Mouse (Mus musculus) hindbrain, embryonic 12.5 days (tissue): Measurements from ENCODE around the gene Sec24c. TPM values are rescaled to one million over a fixed set of nuclear protein-coding genes. Genes with fewer than 3 reads are reported as not detected.

Experiments used
- ATAC-seq: fragments of 200-750 bp; cut with Nextera tagmentation; 2 replicates; pipeline ENCODE4 v1.8.0; 2017; ENCODE audit warnings: moderate TSS enrichment; ENCODE audit not compliant: low FRiP score
- H3K27ac ChIP-seq: fragments of 300-500 bp; sonication (generic); 2 replicates; pipeline ENCODE4 v1.5.1; 2016; ENCODE audit warnings: mild to moderate bottlenecking
- H3K27me3 ChIP-seq: fragments of 300-500 bp; sonication (generic); 2 replicates; pipeline ENCODE4 v1.6.1; 2016; ENCODE audit warnings: mild to moderate bottlenecking
- H3K36me3 ChIP-seq: fragments of 300-500 bp; sonication (generic); 2 replicates; pipeline ENCODE4 v1.6.1; 2016; ENCODE audit warnings: mild to moderate bottlenecking
- H3K4me1 ChIP-seq: fragments of 300-500 bp; sonication (generic); 2 replicates; pipeline ENCODE4 v1.6.1; 2016
- H3K4me2 ChIP-seq: fragments of 300-500 bp; sonication (generic); replicated peaks from 2 replicates; pipeline ENCODE4 v1.6.1; 2016; ENCODE audit warnings: mild to moderate bottlenecking
- H3K4me3 ChIP-seq: fragments of 300-500 bp; sonication (generic); 2 replicates; pipeline ENCODE4 v1.5.1; 2016; ENCODE audit warnings: mild to moderate bottlenecking
- H3K9ac ChIP-seq: fragments of 300-500 bp; sonication (generic); 2 replicates; pipeline ENCODE4 v1.6.1; 2016; ENCODE audit warnings: mild to moderate bottlenecking, moderate library complexity
- H3K9me3 ChIP-seq: fragments of 300-500 bp; sonication (generic); replicated peaks from 2 replicates; pipeline ENCODE4 v1.6.1; 2016; ENCODE audit warnings: mild to moderate bottlenecking
- WGBS: fragments of 180-500 bp; shearing (Covaris S2); methylation state at CpG from one replicate; pipeline ENCODE4 v1.1.7; 2016; 5-methylcytosine and 5-hydroxymethylcytosine counted together
- polyA plus RNA-seq: library from polyadenylated mRNA; unstranded; fragments of >200 nt; fragmentation: Nextera tagmentation; extraction: Ambion mirVana; gene quantifications from 2 replicates; pipeline ENCODE4 v1.2.1, GENCODE M21; 2016

The Sec24c gene
- polyA plus RNA-seq, 1 experiment from 2014 or later, result 102 TPM

GRCm38 (mm10) chr14:20707201-20708190, 33.4 kb downstream of the Sec24c start, which contains the start of gene Zswim8:
TSS of gene Zswim8 (plus strand) at chr14:20707552.
- H3K9me3 ChIP-seq, result no peaks in the 10 kb centered on the region

GRCm38 (mm10) chr14:20708239-20708638, 34.1 kb downstream of the Sec24c start:
- peak overlapping the region; percentile 99 for H3K4me3 ChIP-seq
- no peaks in the 10 kb centered on the region for H3K9me3 ChIP-seq
- peaks cover 41% of the 10 kb centered on the region for H3K36me3 ChIP-seq
- no peaks in the 10 kb centered on the region for H3K27me3 ChIP-seq
- peak overlapping the region; percentile 99 for H3K9ac ChIP-seq
- H3K27ac ChIP-seq, result peak overlapping the region; percentile 88; the same call in 1 of the 2 replicates
- peak overlapping the region; percentile 72 for H3K4me2 ChIP-seq
- no peak for ATAC-seq
- peaks cover 19% of the 10 kb centered on the region for H3K4me1 ChIP-seq
- WGBS, result 9% methylated on average over 10 of the region's 10 CpGs

More at GRCm38 (mm10) chr14:20707201-20708190, 33.4 kb downstream of the Sec24c start, which contains the start of gene Zswim8:
- peak; percentile 94 for ATAC-seq
- H3K4me3 ChIP-seq, result peak within 1 kb of the TSS; percentile 99
- peak within 1 kb of the TSS; percentile 88 for H3K27ac ChIP-seq
- peak within 1 kb of the TSS; percentile 99 for H3K9ac ChIP-seq
- H3K36me3 ChIP-seq, result peaks cover 34% of the 10 kb centered on the region
- under 1% methylated on average over 70 of the region's 80 CpGs for WGBS
- peaks cover 19% of the 10 kb centered on the region for H3K4me1 ChIP-seq
- H3K27me3 ChIP-seq, result no peaks in the 10 kb centered on the region
- peak within 1 kb of the TSS; percentile 72 for H3K4me2 ChIP-seq

- Histone ChIP-seq H3K27me3 (no peaks in the 10 kb centered on the region), H3K36me3 (peaks cover 83% of the 10 kb centered on the region), H3K27ac (no peak overlapping the region), H3K9ac (no peak overlapping the region), H3K4me2 (no peak overlapping the region), H3K4me1 (peaks cover 9% of the 10 kb centered on the region), H3K4me3 (no peak overlapping the region), H3K9me3 (no peaks in the 10 kb centered on the region)
- ATAC-seq, result no peak
- WGBS, result 79% methylated on average over 11 of the region's 11 CpGs
Observed at GRCm38 (mm10) chr14:20713832-20714231, 39.7 kb downstream of the Sec24c start.

- Histone ChIP-seq H3K9ac (no peak overlapping the region), H3K36me3 (peaks cover 97% of the 10 kb centered on the region), H3K4me1 (no peaks in the 10 kb centered on the region), H3K9me3 (no peaks in the 10 kb centered on the region), H3K27me3 (no peaks in the 10 kb centered on the region), H3K4me3 (no peak overlapping the region), H3K4me2 (no peak overlapping the region), H3K27ac (no peak overlapping the region)
- ATAC-seq, result no peak
- WGBS, result 91% methylated on average over 10 of the region's 10 CpGs
Observed at GRCm38 (mm10) chr14:20718443-20718842, 44.3 kb downstream of the Sec24c start.

GRCm38 (mm10) chr14:20719767-20720166, 45.7 kb downstream of the Sec24c start:
- ATAC-seq, result no peak
- Histone ChIP-seq H3K4me1 (no peaks in the 10 kb centered on the region), H3K9ac (no peak overlapping the region), H3K4me2 (no peak overlapping the region), H3K4me3 (no peak overlapping the region), H3K36me3 (peaks cover 97% of the 10 kb centered on the region), H3K27me3 (no peaks in the 10 kb centered on the region), H3K27ac (no peak overlapping the region), H3K9me3 (no peaks in the 10 kb centered on the region)
- WGBS, result 95% methylated on average over 12 of the region's 12 CpGs

- no peak for ATAC-seq
- Histone ChIP-seq H3K27ac (no peak overlapping the region), H3K9ac (no peak overlapping the region), H3K9me3 (no peaks in the 10 kb centered on the region), H3K4me3 (no peak overlapping the region), H3K4me2 (no peak overlapping the region), H3K4me1 (no peaks in the 10 kb centered on the region), H3K27me3 (no peaks in the 10 kb centered on the region), H3K36me3 (peaks cover 98% of the 10 kb centered on the region)
- WGBS, result 94% methylated on average over 4 of the region's 4 CpGs
Observed at GRCm38 (mm10) chr14:20721371-20721770, 47.3 kb downstream of the Sec24c start.

GRCm38 (mm10) chr14:20723006-20723405, 48.9 kb downstream of the Sec24c start:
- Histone ChIP-seq H3K9ac (no peak overlapping the region), H3K27ac (no peak overlapping the region), H3K9me3 (no peaks in the 10 kb centered on the region), H3K4me3 (no peak overlapping the region), H3K4me1 (no peaks in the 10 kb centered on the region), H3K27me3 (no peaks in the 10 kb centered on the region), H3K4me2 (no peak overlapping the region), H3K36me3 (peaks cover 94% of the 10 kb centered on the region)
- no peak for ATAC-seq
- WGBS, result 89% methylated on average over 12 of the region's 12 CpGs

- H3K27ac ChIP-seq, result no peak overlapping the region
- WGBS, result 36% methylated on average over 5 of the region's 5 CpGs
- no peaks in the 10 kb centered on the region for H3K4me1 ChIP-seq
- H3K4me3 ChIP-seq, result no peak overlapping the region
- no peaks in the 10 kb centered on the region for H3K27me3 ChIP-seq
- no peak overlapping the region for H3K9ac ChIP-seq
- H3K36me3 ChIP-seq, result peaks cover 92% of the 10 kb centered on the region
- H3K9me3 ChIP-seq, result no peaks in the 10 kb centered on the region
- no peak overlapping the region for H3K4me2 ChIP-seq
- 0 out of 2 replicates have a peak, but pooled peaks have one; percentile 2 for ATAC-seq
Observed at GRCm38 (mm10) chr14:20724043-20724442, 49.9 kb downstream of the Sec24c start.

GRCm38 (mm10) chr14:20725660-20726339, 51.7 kb downstream of the Sec24c start:
- Histone ChIP-seq H3K9me3 (no peaks in the 10 kb centered on the region), H3K9ac (no peak overlapping the region), H3K4me2 (no peak overlapping the region), H3K27ac (no peak overlapping the region), H3K4me1 (no peaks in the 10 kb centered on the region), H3K4me3 (no peak overlapping the region), H3K27me3 (no peaks in the 10 kb centered on the region), H3K36me3 (peaks cover 93% of the 10 kb centered on the region)
- 82% methylated on average over 6 of the region's 6 CpGs for WGBS
- no peak for ATAC-seq

GRCm38 (mm10) chr14:20729871-20730270, 55.8 kb downstream of the Sec24c start:
- H3K4me1 ChIP-seq, result peaks cover 9% of the 10 kb centered on the region
- no peaks in the 10 kb centered on the region for H3K9me3 ChIP-seq
- ATAC-seq, result no peak
- WGBS, result 92% methylated on average over 9 of the region's 9 CpGs
- peaks cover 55% of the 10 kb centered on the region for H3K36me3 ChIP-seq
- H3K4me3 ChIP-seq, result no peak overlapping the region
- H3K27ac ChIP-seq, result no peak overlapping the region
- no peak overlapping the region for H3K9ac ChIP-seq
- H3K27me3 ChIP-seq, result no peaks in the 10 kb centered on the region
- no peak overlapping the region for H3K4me2 ChIP-seq

- Histone ChIP-seq H3K4me1 (peaks cover 13% of the 10 kb centered on the region), H3K9me3 (no peaks in the 10 kb centered on the region), H3K27me3 (no peaks in the 10 kb centered on the region), H3K27ac (no peak overlapping the region), H3K4me2 (no peak overlapping the region), H3K9ac (no peak overlapping the region), H3K36me3 (peaks cover 46% of the 10 kb centered on the region), H3K4me3 (no peak overlapping the region)
- 94% methylated on average over 9 of the region's 9 CpGs for WGBS
- no peak for ATAC-seq
Observed at GRCm38 (mm10) chr14:20730853-20731602, 56.9 kb downstream of the Sec24c start.
